Mouse (Mus musculus): Measurements from ENCODE around the gene Crbn.

Gene Crbn

GRCm38 (mm10) chr6:106765892-106766291 is 34.0 kb downstream of the Crbn start:
- DNase-seq (ENCODE audit: low spot score in 2 of 2): no peak

GRCm38 (mm10) chr6:106761486-106761885 is 38.4 kb downstream of the Crbn start:
- DNase-seq (ENCODE audit: low spot score in 2 of 2): no peak

- no peak for DNase-seq (ENCODE audit: low spot score in 2 of 2)
Measured at GRCm38 (mm10) chr6:106760473-106761218, 39.2 kb downstream of the Crbn start.

GRCm38 (mm10) chr6:106758299-106758698 is 41.6 kb downstream of the Crbn start:
- DNase-seq (ENCODE audit: low spot score in 2 of 2): no peak

- no peak for DNase-seq (ENCODE audit: low spot score in 2 of 2)
Measured at GRCm38 (mm10) chr6:106750291-106750690, 49.6 kb downstream of the Crbn start.

- no peak for DNase-seq (ENCODE audit: low spot score in 2 of 2)
Measured at GRCm38 (mm10) chr6:106748887-106749388, 50.9 kb downstream of the Crbn start, which contains the start of gene Il5ra. Gene Il5ra (minus strand): TSS chr6:106749037.

- DNase-seq (ENCODE audit: low spot score in 2 of 2): no peak
Measured at GRCm38 (mm10) chr6:106747804-106748203, 52.1 kb downstream of the Crbn start.

GRCm38 (mm10) chr6:106747251-106747650 is 52.6 kb downstream of the Crbn start:
- no peak for DNase-seq (ENCODE audit: low spot score in 2 of 2)

GRCm38 (mm10) chr6:106745673-106746394 is 54.0 kb downstream of the Crbn start:
- no peak for DNase-seq (ENCODE audit: low spot score in 2 of 2)

GRCm38 (mm10) chr6:106743556-106744233 is 56.2 kb downstream of the Crbn start:
- DNase-seq (ENCODE audit: low spot score in 2 of 2): no peak

GRCm38 (mm10) chr6:106740244-106740825 is 59.5 kb downstream of the Crbn start:
- DNase-seq (ENCODE audit: low spot score in 2 of 2): no peak

- no peak for DNase-seq (ENCODE audit: low spot score in 2 of 2)
Measured at GRCm38 (mm10) chr6:106738229-106738628, 61.6 kb downstream of the Crbn start.

GRCm38 (mm10) chr6:106732563-106732962 is 67.3 kb downstream of the Crbn start:
- DNase-seq (ENCODE audit: low spot score in 2 of 2): no peak
